Mouse (Mus musculus): Measurements from ENCODE around the gene Bfsp2. TPM values are rescaled to one million over a fixed set of nuclear protein-coding genes. Genes with fewer than 3 reads are reported as not detected.

Gene Bfsp2
- polyA plus RNA-seq, 1 experiment from 2014 or later: 2.1 TPM

Other genes starting within 250 kb of the Bfsp2 start
- gene Trf, start 250.0 kb downstream of the Bfsp2 start, polyA plus RNA-seq (2016; fragmentation: Nextera tagmentation; extraction: Ambion mirVana): 18.5 and 20.0 TPM in 2 replicates
- gene 1300017J02Rik, start 175.3 kb downstream of the Bfsp2 start, polyA plus RNA-seq (2016; fragmentation: Nextera tagmentation; extraction: Ambion mirVana): 3.4 and 3.5 TPM in 2 replicates
- 56.2 and 59.1 TPM in 2 replicates for gene Topbp1, start 175.2 kb downstream of the Bfsp2 start, polyA plus RNA-seq (2016; fragmentation: Nextera tagmentation; extraction: Ambion mirVana)
- gene Cdv3, start 114.6 kb downstream of the Bfsp2 start, polyA plus RNA-seq (2016; fragmentation: Nextera tagmentation; extraction: Ambion mirVana): 101 and 110 TPM in 2 replicates

Measured in hindbrain, embryonic 12.5 days (tissue).